Mouse (Mus musculus) C2C12 (cell line): ENCODE data around the gene Nup107. TPM values are rescaled to one million over a fixed set of nuclear protein-coding genes. Genes with fewer than 3 reads are reported as not detected.

ENCODE experiments used
- H3K27me3 ChIP-seq: one replicate; pipeline ENCODE4 v1.6.1; 2011; ENCODE audit not compliant: control insufficient read depth, insufficient read depth, insufficient read length
- H3K36me3 ChIP-seq: one replicate; pipeline ENCODE4 v1.6.1; 2011; ENCODE audit not compliant: control insufficient read depth, insufficient read depth
- H3K4me3 ChIP-seq: one replicate; pipeline ENCODE4 v1.5.1; 2011; ENCODE audit warnings: mild to moderate bottlenecking, control low read depth; ENCODE audit not compliant: poor library complexity, insufficient read depth, severe bottlenecking
- H3K79me2 ChIP-seq: one replicate; pipeline ENCODE4 v1.6.1; 2011; ENCODE audit not compliant: control insufficient read depth, insufficient read depth
- H3K79me3 ChIP-seq: one replicate; pipeline ENCODE4 v1.6.1; 2011; ENCODE audit warnings: low read depth, control low read depth
- H3ac ChIP-seq: one replicate; pipeline ENCODE3; 2011; ENCODE audit warnings: low read depth; ENCODE audit not compliant: control insufficient read depth, insufficient read length
- CEBPB ChIP-seq: IDR thresholded peaks from one replicate; pipeline ENCODE4 v1.6.1; 2011; ENCODE audit warnings: low read depth, mild to moderate bottlenecking, control low read depth, moderate library complexity
- CTCF ChIP-seq: IDR thresholded peaks from one replicate; pipeline ENCODE4 v1.5.1; 2011; ENCODE audit not compliant: control insufficient read depth, insufficient read depth, insufficient read length
- FOSL1 ChIP-seq: IDR thresholded peaks from one replicate; pipeline ENCODE4 v1.8.0; 2011; ENCODE audit warnings: mild to moderate bottlenecking, low read length; ENCODE audit not compliant: poor library complexity, insufficient read depth, severe bottlenecking
- MAX ChIP-seq: IDR thresholded peaks from one replicate; pipeline ENCODE4 v1.6.1; 2011; ENCODE audit warnings: mild to moderate bottlenecking, control low read depth
- MYOD1 ChIP-seq: IDR thresholded peaks from one replicate; pipeline ENCODE4 v1.6.1; 2011; ENCODE audit warnings: low read depth; ENCODE audit not compliant: control insufficient read depth, insufficient read length
- MYOG ChIP-seq: IDR thresholded peaks from one replicate; pipeline ENCODE4 v1.6.1; 2011; ENCODE audit not compliant: control insufficient read depth, insufficient read length; ENCODE audit errors: extremely low read depth
- USF1 ChIP-seq: IDR thresholded peaks from one replicate; pipeline ENCODE4 v1.6.1; 2011; ENCODE audit warnings: low read depth, mild to moderate bottlenecking, control low read depth, moderate library complexity
- polyA plus RNA-seq: library from polyadenylated mRNA; unstranded; fragments of >200 nt; fragmentation: generic; extraction: Trizol; gene quantifications from one replicate; pipeline ENCODE4 v1.2.1, GENCODE M21; 2012; ENCODE audit warnings: missing spikeins

Gene Nup107
- polyA plus RNA-seq, 1 experiment = 41.2 TPM

GRCm38 (mm10) chr10:117784646-117785045 is 7.9 kb downstream of the Nup107 start:
- H3K27me3 ChIP-seq = no peaks in the 10 kb centered on the region
- TF ChIP-seq MYOD1 = peak; percentile 85
- TF ChIP-seq MYOG = no peak
- H3K4me3 ChIP-seq = no peak overlapping the region
- H3K79me3 ChIP-seq = peaks cover 5% of the 10 kb centered on the region
- peaks cover 30% of the 10 kb centered on the region for H3K79me2 ChIP-seq
- no peak overlapping the region for H3ac ChIP-seq
- H3K36me3 ChIP-seq = peaks cover 87% of the 10 kb centered on the region

DNA sequence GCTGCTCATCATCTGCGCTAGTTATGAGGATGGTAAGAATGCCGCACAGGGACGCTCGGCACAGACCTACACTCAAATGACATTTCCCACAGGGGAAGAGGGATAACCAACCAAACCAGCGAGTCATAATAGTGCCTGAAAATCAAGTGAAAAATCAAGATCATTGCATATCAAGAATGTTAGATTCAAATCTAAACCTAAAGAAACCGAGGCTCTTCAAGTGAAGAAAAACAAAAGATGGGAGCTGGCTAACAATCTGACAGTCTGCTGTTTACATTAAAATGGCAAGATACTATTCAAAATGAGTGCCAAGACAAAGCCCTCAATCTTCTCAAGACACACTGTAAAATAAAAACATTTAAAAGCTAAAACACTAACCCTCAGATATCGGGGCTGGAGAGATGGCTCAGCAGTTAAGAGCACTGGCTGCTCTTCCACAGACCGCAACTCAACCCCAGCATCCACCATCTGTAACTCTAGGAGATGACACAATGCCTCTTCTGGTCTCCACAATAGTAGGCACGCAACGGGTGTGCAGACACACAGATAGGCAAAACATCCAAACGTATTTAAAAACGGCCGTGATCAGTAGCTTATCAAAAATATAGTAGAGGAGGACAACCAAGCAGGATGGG is 8.6 kb downstream of the Nup107 start:
- H3K79me3 ChIP-seq = peaks cover 3% of the 10 kb centered on the region
- no peaks in the 10 kb centered on the region for H3K27me3 ChIP-seq
- peaks cover 88% of the 10 kb centered on the region for H3K36me3 ChIP-seq
- H3K79me2 ChIP-seq = peaks cover 23% of the 10 kb centered on the region
- TF ChIP-seq CTCF (no peak), USF1 (no peak), FOSL1 (no peak), MAX (no peak), CEBPB (no peak), MYOD1 (no peak), MYOG (no peak)
- no peak overlapping the region for H3K4me3 ChIP-seq
- H3ac ChIP-seq = no peak overlapping the region

GRCm38 (mm10) chr10:117782491-117783260 is 9.8 kb downstream of the Nup107 start:
- H3K79me3 ChIP-seq = peaks cover 3% of the 10 kb centered on the region
- H3ac ChIP-seq = no peak overlapping the region
- H3K4me3 ChIP-seq = no peak overlapping the region
- no peaks in the 10 kb centered on the region for H3K27me3 ChIP-seq
- TF ChIP-seq FOSL1 = no peak
- no peak for TF ChIP-seq CTCF
- no peak for TF ChIP-seq CEBPB
- TF ChIP-seq USF1 = no peak
- TF ChIP-seq MAX = no peak
- TF ChIP-seq MYOG = no peak
- no peak for TF ChIP-seq MYOD1
- H3K36me3 ChIP-seq = peaks cover 94% of the 10 kb centered on the region
- peaks cover 18% of the 10 kb centered on the region for H3K79me2 ChIP-seq

- H3K36me3 ChIP-seq = peaks cover 94% of the 10 kb centered on the region
- H3K4me3 ChIP-seq = no peak overlapping the region
- H3ac ChIP-seq = no peak overlapping the region
- H3K79me3 ChIP-seq = no peaks in the 10 kb centered on the region
- peaks cover 12% of the 10 kb centered on the region for H3K79me2 ChIP-seq
- no peaks in the 10 kb centered on the region for H3K27me3 ChIP-seq
- no peak for TF ChIP-seq MYOD1
- no peak for TF ChIP-seq CTCF
- TF ChIP-seq MAX = no peak
- TF ChIP-seq CEBPB = no peak
- TF ChIP-seq MYOG = no peak
- TF ChIP-seq FOSL1 = no peak
- TF ChIP-seq USF1 = no peak
Measured at GRCm38 (mm10) chr10:117782056-117782455, 10.4 kb downstream of the Nup107 start.

- H3K79me2 ChIP-seq = peaks cover 10% of the 10 kb centered on the region
- TF ChIP-seq MYOG = no peak
- TF ChIP-seq MAX = no peak
- TF ChIP-seq CEBPB = no peak
- TF ChIP-seq MYOD1 = no peak
- TF ChIP-seq USF1 = no peak
- no peak for TF ChIP-seq CTCF
- TF ChIP-seq FOSL1 = no peak
- no peaks in the 10 kb centered on the region for H3K79me3 ChIP-seq
- no peak overlapping the region for H3K4me3 ChIP-seq
- H3K36me3 ChIP-seq = peaks cover 94% of the 10 kb centered on the region
- H3K27me3 ChIP-seq = no peaks in the 10 kb centered on the region
- no peak overlapping the region for H3ac ChIP-seq
Measured at GRCm38 (mm10) chr10:117781021-117781725, 11.3 kb downstream of the Nup107 start.
